Mouse (Mus musculus) embryo, embryonic 10 days (tissue): Measurements from ENCODE around the gene Ets2.

Experiments
- DNase-seq: peaks from one replicate; pipeline ENCODE4 v3.0.0-alpha.2; 2015; ENCODE audit warnings: low spot score

Gene Ets2

DNA sequence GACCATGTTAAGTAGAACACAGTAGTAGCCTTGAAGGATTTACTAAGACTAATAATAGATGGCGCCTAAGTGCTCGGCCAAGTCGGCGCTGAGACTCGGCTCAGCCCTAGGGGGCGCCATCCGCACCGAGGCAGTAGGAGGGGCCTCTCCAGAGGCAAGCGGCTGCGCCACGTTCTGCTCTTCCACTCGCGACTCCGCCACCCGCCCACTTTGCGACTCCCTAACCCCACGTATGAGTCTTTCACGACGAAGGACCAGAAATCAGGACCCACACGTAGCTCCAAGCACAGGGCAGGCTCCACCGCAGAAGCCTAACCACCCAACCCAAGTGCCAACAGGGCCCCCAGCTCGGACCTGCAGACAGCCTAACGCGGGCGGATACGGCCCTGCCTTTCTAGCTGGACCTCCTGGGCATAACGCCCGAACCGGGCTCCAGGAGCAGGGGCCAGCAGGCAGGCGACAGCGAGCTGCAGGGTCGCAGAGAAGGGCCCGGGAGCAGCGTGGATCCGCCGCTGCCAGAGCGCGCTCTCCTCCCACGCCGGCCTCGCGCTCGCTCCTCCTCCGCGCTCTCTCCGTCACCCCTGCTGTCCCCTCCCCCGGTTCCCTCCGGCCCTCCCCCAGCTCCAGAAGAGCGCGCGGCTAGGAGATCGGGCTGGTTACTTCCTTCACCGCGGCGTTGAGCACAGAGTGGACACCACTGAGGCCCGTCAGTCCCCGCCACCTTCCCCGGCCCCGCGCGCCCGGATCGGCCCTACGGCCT is at the start of gene Ets2:
Gene Ets2, plus strand, starts transcription at position 274 of the 760 bp plus-strand sequence.
- peak; percentile 93 for DNase-seq

DNA sequence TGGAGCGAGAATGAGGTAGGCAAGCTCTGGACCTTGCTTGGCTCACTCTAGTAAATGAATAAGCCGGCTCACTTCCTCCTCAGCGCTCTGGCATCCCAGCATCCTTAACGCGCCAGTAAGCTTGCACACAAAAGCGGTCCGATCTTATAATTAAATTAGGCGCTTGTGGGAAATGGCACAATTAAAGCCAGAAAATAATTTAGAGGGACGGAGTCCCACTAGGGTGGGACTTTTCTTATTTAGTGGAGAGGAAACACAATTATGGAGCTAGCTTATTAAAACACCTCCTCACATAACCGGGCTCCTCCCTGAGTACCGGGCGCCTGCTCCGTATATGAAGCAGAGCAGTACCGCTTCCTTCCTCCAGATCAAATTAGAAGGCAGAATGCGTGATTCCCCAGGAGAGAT is 47.7 kb upstream of the Ets2 start:
- DNase-seq, result no peak

DNA sequence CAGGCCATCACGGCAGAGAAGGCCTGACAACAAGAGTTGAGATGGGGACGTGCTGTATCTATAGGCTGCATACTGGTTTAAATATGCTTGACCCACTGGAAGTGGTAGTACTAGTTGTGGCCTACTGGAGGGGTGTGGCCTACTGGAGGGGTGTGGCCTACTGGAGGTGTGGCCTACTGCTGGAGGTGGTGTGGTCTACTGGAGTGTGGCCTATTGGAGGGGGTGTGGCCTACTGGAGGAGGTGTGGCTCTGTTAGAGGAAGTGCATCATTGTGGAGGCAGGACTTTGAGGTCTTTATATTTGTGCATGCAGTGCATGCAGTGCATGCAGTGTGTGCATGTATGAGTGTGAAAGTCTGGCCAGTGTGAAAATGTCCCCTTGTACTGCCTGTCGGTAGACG is 45.3 kb upstream of the Ets2 start:
- DNase-seq, result no peak

DNA sequence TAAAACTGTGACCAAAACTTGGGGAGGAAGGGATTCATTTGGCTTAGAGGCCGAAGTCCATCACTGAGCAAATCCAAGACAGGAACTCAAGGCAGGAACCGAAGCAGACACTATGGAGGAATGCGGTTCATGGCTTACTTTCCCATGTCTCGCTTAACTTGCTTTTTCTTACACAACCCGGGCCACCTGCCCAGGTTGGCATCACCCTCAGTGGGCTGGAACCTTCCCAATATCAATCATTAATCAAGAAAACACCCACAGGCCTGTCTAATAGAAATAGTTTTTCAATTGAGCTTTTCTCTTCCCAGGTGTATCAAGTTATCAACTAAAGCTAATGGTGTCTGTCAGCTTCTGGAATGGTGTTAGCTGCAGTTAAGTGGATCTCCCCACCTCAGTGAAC is 44.7 kb upstream of the Ets2 start:
- no peak for DNase-seq

DNA sequence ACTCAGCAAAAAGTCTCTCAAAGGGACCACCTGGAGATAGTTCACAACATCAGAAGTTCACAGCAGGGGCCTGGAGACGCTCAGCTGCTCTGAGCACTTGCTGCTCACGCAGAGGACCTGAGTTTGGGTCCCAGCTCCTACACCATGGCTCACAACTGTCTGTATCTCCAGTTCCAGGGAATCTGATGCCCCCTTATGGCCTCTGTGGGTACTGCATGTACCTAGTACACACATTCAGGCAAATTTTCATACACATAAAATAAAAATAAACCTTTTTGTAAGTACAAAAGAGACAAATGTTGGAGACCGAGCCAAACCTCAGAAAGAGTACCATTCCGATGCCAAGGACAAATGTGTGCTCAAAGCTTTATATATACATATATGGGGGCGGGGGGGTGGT is 44.1 kb upstream of the Ets2 start:
- DNase-seq, result no peak

- DNase-seq, result peak; percentile 51
These were observed 42.9 kb upstream of the Ets2 start for GRCm38 (mm10) chr16:95658836-95659430.

GRCm38 (mm10) chr16:95659461-95659860 is 42.4 kb upstream of the Ets2 start:
- DNase-seq, result no peak

- DNase-seq, result no peak
These were observed 41.0 kb upstream of the Ets2 start for GRCm38 (mm10) chr16:95660909-95661308.

DNA sequence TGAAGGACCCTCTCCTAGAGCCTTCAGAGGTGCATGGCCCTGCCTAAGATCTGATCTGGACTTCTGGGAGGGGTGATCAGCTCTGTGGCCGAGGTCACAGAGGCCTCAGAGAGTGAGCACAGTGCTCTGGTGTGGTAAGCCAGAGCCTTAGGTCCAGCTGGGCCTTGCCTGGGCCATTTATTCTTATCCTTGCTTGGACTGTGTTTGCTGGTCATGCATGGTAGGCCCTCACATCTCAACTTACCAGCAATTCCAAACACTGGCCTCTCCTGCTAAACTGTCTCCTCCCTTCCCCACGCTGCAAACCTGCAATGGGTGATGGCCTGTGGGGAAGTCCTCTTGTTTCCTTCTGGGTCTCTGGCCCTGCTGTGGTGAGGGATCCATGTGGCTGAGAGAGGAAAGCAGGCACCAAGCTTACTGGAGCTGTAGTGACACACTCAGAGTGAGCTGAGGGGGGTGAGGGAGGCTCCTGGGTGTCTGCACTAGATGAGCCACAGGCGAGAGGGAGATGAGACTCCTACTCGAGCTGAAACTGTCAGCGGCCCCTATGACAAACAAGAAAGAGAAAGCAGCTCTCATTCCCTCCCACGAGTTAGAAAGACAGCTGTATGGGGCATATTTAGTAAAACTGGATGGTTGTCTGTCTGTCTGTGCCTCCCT is 36.3 kb upstream of the Ets2 start:
- DNase-seq, result no peak

DNA sequence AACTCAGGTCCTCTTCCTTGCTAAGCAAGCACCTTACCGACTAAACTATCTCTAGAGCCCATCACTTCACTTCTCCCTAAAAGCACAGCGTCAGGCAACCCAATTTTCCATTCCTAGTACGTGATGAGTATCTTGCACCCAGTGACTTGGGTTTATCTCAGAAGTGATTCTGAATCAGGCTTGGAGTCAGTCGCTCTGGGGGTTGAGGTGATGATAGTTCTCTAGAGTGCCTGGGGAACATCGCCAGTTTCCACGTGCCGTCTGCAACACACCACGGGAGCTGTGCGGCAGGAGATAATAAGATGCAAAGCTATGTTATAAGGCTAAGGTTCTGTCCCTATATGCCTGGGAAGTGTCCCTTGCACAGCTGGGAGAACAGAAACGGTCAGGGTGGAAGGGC is 35.6 kb upstream of the Ets2 start:
- no peak for DNase-seq

DNA sequence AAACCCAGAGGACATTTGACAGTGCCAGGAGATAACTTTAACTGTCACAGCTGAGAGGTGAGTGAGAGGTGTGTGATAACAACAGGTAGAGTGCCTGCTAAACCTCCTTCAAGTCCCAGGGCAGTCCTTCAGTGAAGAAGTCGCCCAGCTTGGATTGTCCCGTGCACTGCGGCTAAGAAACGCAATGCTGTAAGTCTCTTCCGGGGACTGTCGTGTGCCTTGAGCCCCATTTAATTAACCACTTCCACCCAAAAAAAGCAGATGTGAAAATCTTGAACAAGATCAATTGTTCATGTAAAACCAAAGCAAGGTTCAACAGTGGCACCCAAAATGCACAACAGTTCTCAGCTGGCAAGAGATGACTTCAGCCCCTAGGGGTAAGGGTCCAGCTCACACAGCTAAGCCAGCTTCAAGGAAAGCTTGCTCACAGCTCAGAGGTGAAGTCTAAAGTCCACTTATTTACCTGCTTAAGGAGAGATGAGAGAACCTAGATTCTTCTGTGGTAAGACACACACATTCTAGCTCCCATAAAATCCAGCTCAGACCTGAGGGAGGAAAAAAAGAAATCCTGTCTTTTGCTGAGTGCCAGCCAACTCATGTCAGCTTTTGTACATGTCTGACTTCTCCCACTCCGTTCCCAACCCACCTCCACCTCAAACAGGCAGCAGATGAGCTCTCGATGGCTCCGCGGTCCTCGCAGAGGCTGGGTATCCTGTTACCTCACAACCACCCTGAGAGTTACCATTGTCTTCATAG is 34.3 kb upstream of the Ets2 start:
- DNase-seq, result no peak

DNA sequence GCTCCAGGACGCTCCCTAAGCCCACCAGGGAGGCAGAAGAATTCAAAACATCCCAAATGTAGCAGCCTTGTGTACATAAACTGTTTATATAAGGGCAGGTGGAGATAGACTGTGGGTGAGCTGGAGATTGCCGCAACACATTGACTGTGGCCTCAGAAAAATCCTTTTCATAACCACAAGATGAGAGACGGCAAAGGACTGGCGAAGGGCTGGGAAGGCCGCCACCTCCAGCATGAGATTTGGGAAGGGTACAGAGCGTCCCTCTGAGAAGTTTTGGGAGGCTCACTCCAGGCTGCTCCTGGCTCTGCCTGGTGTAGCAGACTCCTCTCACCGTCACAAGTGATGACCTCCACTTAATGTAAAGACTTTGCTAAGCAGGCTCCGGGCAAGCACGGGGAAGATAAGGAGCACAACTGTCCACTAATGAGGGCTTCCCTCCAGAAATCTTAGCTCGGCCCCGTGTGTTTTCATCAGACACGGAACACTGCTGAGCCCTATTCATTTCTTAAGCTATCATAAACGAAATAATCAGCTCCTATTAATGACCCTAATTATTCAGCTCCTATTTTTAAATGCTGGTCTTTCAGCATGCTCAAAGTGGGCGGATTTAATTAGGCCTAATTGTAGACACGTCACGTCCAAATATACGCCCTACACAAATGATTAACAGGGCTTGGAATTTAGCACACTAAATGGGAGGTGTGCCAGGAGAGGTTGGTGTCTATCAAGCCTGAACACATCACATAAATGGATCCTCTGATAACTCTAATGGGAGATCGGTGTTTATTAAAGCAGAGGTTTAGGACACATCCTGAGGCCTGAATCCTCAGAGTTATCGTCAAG is 33.5 kb upstream of the Ets2 start:
- no peak for DNase-seq

DNA sequence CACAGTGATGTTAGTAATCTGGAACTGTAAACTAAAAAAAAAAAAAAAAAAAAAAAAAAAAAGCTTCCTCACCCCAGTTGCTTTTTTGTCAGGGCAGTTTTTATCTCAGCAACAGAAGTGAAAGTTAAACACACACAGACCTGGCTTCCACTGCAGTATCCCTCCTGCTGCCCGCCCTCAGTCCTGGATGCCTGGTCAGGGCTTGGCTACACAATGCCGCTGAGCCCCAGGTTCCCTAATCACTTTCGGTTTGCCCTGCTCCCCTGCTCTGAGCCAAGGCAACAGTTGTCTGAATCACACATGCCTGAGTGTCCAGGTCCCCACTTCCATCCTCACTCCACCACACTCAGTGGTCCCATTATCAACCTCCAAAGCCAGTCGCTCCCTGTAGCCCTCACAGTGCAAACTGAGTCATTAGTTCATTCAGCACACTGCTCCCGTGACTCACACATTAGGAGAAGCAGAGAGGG is 27.4 kb upstream of the Ets2 start:
- no peak for DNase-seq

- no peak for DNase-seq
These were observed 26.7 kb upstream of the Ets2 start for GRCm38 (mm10) chr16:95675212-95675611.

DNA sequence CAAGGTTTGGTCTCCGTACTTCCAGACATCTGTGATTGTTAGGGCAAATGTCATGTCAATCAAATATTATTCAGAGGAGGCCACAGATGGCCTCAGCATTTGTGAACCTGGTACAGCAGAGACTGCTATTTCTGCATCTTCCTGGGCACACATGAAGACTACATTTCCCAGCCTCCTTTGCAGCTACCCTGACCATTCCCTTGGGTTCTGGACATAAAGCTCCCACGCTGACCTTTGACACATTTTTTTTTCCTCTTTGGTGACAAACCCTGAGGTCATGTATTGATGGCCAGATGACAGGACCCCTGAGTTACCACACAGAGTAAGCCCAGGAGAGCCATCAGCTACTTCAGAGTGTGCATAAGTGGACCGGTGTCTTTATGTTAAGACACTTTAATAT is 25.2 kb upstream of the Ets2 start:
- peak; percentile 29 for DNase-seq

DNA sequence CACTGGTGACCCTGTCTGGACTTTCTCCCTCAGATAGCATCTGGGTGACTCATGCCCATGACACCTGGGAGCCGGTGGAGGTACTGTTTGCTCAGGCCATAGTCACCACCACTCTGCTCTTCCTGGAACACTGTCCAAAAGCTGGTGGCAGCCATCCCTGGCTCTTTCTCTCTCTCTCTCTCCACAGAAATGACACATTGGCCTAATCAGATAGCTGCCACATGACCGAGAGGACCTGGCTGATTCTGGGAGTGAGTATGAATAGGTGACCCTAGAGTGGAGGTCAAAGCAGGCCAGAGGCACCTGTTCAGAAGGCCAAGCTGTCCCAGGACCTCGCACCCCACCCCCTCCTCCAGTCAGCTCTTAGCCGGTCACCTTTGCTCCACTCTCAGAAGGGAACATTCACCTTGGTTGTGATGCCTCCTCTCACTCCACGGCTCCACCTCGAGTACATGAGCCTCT is 19.4 kb upstream of the Ets2 start:
- no peak for DNase-seq

GRCm38 (mm10) chr16:95685807-95686206 is 16.1 kb upstream of the Ets2 start:
- DNase-seq, result no peak

DNA sequence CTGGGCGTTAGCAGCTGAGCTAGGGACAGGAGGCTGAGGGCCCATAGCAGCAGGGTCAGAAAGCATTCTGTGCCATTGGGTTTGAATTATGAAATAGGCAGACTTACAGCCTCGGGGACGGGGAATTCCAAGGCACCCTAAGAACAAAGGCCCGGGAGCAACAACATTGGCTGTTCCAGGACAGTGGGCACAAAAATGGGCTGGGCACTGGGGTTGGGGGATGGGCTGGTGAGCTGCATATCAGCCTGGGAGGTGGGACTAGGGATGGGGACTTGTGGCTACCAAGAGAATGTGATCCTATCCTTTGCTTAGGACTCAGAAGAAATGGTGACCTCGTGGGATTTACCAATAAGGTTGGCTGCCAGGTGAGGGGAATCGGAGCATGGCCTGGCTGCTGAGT is 15.6 kb upstream of the Ets2 start:
- no peak for DNase-seq

DNA sequence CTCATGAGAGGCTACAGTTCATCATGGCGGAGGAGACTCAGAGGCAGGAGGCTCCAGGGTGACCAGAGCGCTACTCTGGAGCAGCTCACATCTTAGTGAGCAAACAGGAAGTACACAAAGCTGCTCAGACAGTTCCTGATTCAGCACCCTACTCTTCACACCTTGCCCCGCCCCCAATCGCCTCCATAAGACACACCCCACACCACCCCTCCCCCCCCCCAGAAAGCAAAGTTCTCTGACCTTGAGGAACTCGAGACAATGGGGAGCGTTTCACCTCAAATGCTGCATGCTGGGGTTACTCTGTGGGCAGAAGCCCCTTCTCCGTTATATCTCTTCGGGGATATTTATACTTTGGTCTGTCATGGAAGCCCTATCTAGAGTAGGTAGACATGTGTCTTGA is 15.0 kb upstream of the Ets2 start:
- DNase-seq, result no peak

GRCm38 (mm10) chr16:95688010-95688409 is 13.9 kb upstream of the Ets2 start:
- no peak for DNase-seq

DNA sequence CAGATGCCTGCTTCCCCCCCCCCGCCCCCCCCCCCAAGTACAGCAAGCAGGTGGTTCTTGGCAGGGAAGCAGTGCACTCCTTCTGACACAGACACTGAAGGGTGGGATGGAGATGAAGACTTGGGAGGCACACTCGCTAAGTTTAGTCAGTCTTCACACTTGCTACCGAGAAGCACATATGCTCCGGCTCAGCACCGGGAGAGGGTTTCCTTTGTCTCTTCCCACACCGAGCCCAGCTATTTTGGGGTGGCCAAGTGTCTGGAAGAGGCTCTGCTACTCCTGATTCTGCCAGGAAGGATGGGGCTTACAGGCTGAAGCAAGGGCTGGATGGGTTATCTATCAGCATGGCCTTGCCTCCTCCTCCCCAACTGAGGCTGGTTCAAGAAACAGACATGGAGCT is 5.3 kb upstream of the Ets2 start:
- no peak for DNase-seq

DNA sequence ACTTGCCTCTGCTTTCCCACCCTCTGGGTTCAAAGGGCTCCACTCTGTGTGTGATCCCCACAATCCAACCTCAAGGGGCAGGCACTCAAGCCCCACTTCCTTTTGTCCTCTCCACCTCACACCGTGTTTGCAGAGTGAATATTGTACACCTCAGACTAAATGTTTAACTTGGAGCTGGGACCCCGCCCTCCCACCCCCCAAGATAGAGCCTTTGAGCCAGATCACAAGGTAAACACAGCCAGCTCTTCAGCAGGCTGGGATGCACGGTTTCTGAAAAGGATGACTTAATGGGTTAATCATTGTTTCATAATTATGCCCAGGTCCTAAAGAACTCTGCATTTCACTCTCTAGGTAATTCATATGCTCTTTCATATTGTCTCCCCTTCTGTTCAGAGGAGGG is 2.2 kb upstream of the Ets2 start:
- no peak for DNase-seq
